Mouse (Mus musculus) myocyte (in vitro differentiated cells): ENCODE results near the gene Olfr5.

ENCODE experiments used
- POLR2A ChIP-seq: IDR thresholded peaks from one replicate; pipeline ENCODE4 v1.6.1; 2011; ENCODE audit warnings: low read depth, mild to moderate bottlenecking, control low read depth, moderate library complexity; ENCODE audit not compliant: insufficient read length
- REST ChIP-seq: IDR thresholded peaks from one replicate; pipeline ENCODE4 v1.6.1; 2011; ENCODE audit warnings: mild to moderate bottlenecking, control low read depth, moderate library complexity; ENCODE audit not compliant: insufficient read depth, insufficient read length

DNA sequence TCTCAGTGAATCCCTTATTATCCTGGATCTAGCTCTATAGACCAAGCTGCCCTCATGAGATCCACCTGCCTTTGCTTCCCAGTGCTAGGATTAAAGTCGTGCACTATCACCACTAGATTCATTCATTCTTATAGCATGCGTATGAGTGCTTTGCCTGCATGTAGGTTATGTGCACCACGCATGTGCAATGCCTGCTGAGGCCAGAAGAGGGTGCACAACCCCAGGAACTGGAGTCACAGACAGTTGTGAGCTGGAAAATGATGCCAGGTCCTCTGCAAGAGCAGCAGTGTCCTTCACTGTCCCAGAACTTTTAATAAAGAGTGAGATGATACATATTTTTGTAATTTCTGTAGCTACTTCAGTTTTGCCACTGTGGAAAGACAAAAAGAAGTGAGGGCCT lies 38.3 kb upstream of the Olfr5 start:
- TF ChIP-seq POLR2A (no peak), REST (no peak)
